Mouse (Mus musculus) NIH3T3 (cell line): ENCODE data around the gene Vps13a.
"Not testable (repeated sequence)": the region's sequence is repeated elsewhere in the genome, so short reads cannot be mapped to it uniquely, and the experiment has no call there.

Source experiments
- DNase-seq: peaks from one replicate; pipeline ENCODE4 v3.0.0-alpha.2; 2012; ENCODE audit warnings: low read depth

The Vps13a gene

GRCm38 (mm10) chr19:16780790-16781384 lies at the start of gene Vps13a:
TSS of gene Vps13a (minus strand) at chr19:16780933.
- peak; percentile 98 for DNase-seq

GRCm38 (mm10) chr19:16827657-16828056 lies 46.9 kb upstream of the Vps13a start:
- no peak for DNase-seq

GRCm38 (mm10) chr19:16825228-16825627 lies 44.5 kb upstream of the Vps13a start:
- DNase-seq: no peak

GRCm38 (mm10) chr19:16814848-16815247 lies 34.1 kb upstream of the Vps13a start:
- no peak for DNase-seq

GRCm38 (mm10) chr19:16813306-16813705 lies 32.6 kb upstream of the Vps13a start:
- DNase-seq: no peak

- no peak for DNase-seq
Observed at GRCm38 (mm10) chr19:16812072-16812608, 31.4 kb upstream of the Vps13a start.

- no peak for DNase-seq
Observed at GRCm38 (mm10) chr19:16805102-16805501, 24.4 kb upstream of the Vps13a start.

- DNase-seq: no peak
Observed at GRCm38 (mm10) chr19:16804578-16804977, 23.8 kb upstream of the Vps13a start.

- peak; percentile 76 for DNase-seq
Observed at GRCm38 (mm10) chr19:16802707-16803106, 22.0 kb upstream of the Vps13a start.

GRCm38 (mm10) chr19:16802123-16802522 lies 21.4 kb upstream of the Vps13a start:
- no peak for DNase-seq

GRCm38 (mm10) chr19:16797923-16798322 lies 17.2 kb upstream of the Vps13a start:
- DNase-seq: peak; percentile 31

- not testable (repeated sequence) for DNase-seq
Observed at GRCm38 (mm10) chr19:16794486-16794885, 13.8 kb upstream of the Vps13a start.

GRCm38 (mm10) chr19:16789930-16790329 lies 9.2 kb upstream of the Vps13a start:
- DNase-seq: no peak

- DNase-seq: peak; percentile 66
Observed at GRCm38 (mm10) chr19:16784879-16785278, 4.1 kb upstream of the Vps13a start.

- DNase-seq: no peak
Observed at GRCm38 (mm10) chr19:16781406-16782019, 780 bp upstream of the Vps13a start.

GRCm38 (mm10) chr19:16780251-16780783 lies 416 bp downstream of the Vps13a start:
- peak; percentile 56 for DNase-seq

- DNase-seq: no peak
Observed at GRCm38 (mm10) chr19:16779786-16780185, 947 bp downstream of the Vps13a start.

- no peak for DNase-seq
Observed at GRCm38 (mm10) chr19:16779281-16779680, 1.5 kb downstream of the Vps13a start.

- no peak for DNase-seq
Observed at GRCm38 (mm10) chr19:16778578-16778977, 2.2 kb downstream of the Vps13a start.

- no peak for DNase-seq
Observed at GRCm38 (mm10) chr19:16777901-16778300, 2.8 kb downstream of the Vps13a start.

- DNase-seq: not testable (repeated sequence)
Observed at GRCm38 (mm10) chr19:16777391-16777790, 3.3 kb downstream of the Vps13a start.

GRCm38 (mm10) chr19:16773237-16774016 lies 7.3 kb downstream of the Vps13a start:
- peak; percentile 34 for DNase-seq

- DNase-seq: peak; percentile 22
Observed at GRCm38 (mm10) chr19:16767407-16767806, 13.3 kb downstream of the Vps13a start.
